Mouse (Mus musculus): ENCODE results near the gene Clasrp. TPM values are rescaled to one million over a fixed set of nuclear protein-coding genes. Genes with fewer than 3 reads are reported as not detected.

Clasrp gene
- polyA plus RNA-seq (2012; rRNA removed), result 174 and 235 TPM in 2 replicates
- polyA plus RNA-seq (2014; fragmentation: Nextera tagmentation; extraction: Ambion mirVana), result 46.5 and 57.5 TPM in 2 replicates

- no peaks in the 10 kb centered on the region for H3K27me3 ChIP-seq (ENCODE audit: control insufficient read depth, insufficient read depth, low read length)
- 0 out of 2 replicates have a peak, but pooled peaks have one; percentile 65 for TF ChIP-seq POLR2A (IDR thresholded peaks at IDR 0.05; ENCODE audit: borderline replicate concordance, extremely low read depth, insufficient read depth, insufficient read length)
- peaks cover 38% of the 10 kb centered on the region for H3K36me3 ChIP-seq (ENCODE audit: control insufficient read depth, insufficient read depth, low read length)
- H3K9ac ChIP-seq (ENCODE audit: low read depth, low read length, severe bottlenecking), result peak within 1 kb of the TSS; percentile 95
- H3K4me1 ChIP-seq (ENCODE audit: control insufficient read depth, insufficient read depth, low read length), result peaks cover 12% of the 10 kb centered on the region; the same call in 1 of the 2 replicates
- H3K4me2 ChIP-seq (replicated peaks; ENCODE audit: low read depth, low read length, severe bottlenecking), result peak within 1 kb of the TSS; percentile 73
- no peaks in the 10 kb centered on the region for H3K9me3 ChIP-seq (ENCODE audit: control insufficient read depth, low read length)
- whole genome bisulfite sequencing, result 3% methylated on average over 48 of the region's 57 CpGs
- H3K4me3 ChIP-seq (replicated peaks; ENCODE audit: low read length), result peak within 1 kb of the TSS; percentile 92
- ATAC-seq (ENCODE audit: low FRiP score, low read depth) (peak; percentile 95), DNase-seq (ENCODE audit: low spot score) (peak; percentile 94)
- H3K27ac ChIP-seq (replicated peaks; ENCODE audit: low read depth, low read length), result peak within 1 kb of the TSS; percentile 59; the same call in 1 of the 2 replicates
Observed at GRCm38 (mm10) chr7:19603849-19604605, at the start of gene Clasrp. Gene Clasrp (minus strand): TSS chr7:19604486.

GRCm38 (mm10) chr7:19652614-19653013, 48.3 kb upstream of the Clasrp start:
- no peak for DNase-seq (ENCODE audit: low spot score)
- Histone ChIP-seq H3K27ac (replicated peaks; ENCODE audit: low read depth, low read length) (no peak overlapping the region), H3K4me3 (replicated peaks; ENCODE audit: low read length) (no peak overlapping the region), H3K27me3 (ENCODE audit: control insufficient read depth, insufficient read depth, low read length) (no peaks in the 10 kb centered on the region), H3K4me1 (ENCODE audit: control insufficient read depth, insufficient read depth, low read length) (no peaks in the 10 kb centered on the region), H3K9ac (ENCODE audit: low read depth, low read length, severe bottlenecking) (no peak overlapping the region), H3K36me3 (ENCODE audit: control insufficient read depth, insufficient read depth, low read length) (peaks cover 68% of the 10 kb centered on the region), H3K4me2 (replicated peaks; ENCODE audit: low read depth, low read length, severe bottlenecking) (no peak overlapping the region), H3K9me3 (ENCODE audit: control insufficient read depth, low read length) (no peaks in the 10 kb centered on the region)
- 96% methylated on average over 2 of the region's 2 CpGs for WGBS
- no peak for ATAC-seq (ENCODE audit: low FRiP score, low read depth)
- TF ChIP-seq POLR2A (IDR thresholded peaks at IDR 0.05; ENCODE audit: borderline replicate concordance, extremely low read depth, insufficient read depth, insufficient read length), result no peak

- WGBS, result 90% methylated on average over 6 of the region's 6 CpGs
- TF ChIP-seq POLR2A (IDR thresholded peaks at IDR 0.05; ENCODE audit: borderline replicate concordance, extremely low read depth, insufficient read depth, insufficient read length), result no peak
- no peak overlapping the region for H3K9ac ChIP-seq (ENCODE audit: low read depth, low read length, severe bottlenecking)
- no peaks in the 10 kb centered on the region for H3K4me1 ChIP-seq (ENCODE audit: control insufficient read depth, insufficient read depth, low read length)
- DNase-seq (ENCODE audit: low spot score), result no peak
- peaks cover 78% of the 10 kb centered on the region for H3K36me3 ChIP-seq (ENCODE audit: control insufficient read depth, insufficient read depth, low read length)
- no peak for ATAC-seq (ENCODE audit: low FRiP score, low read depth)
- H3K4me2 ChIP-seq (replicated peaks; ENCODE audit: low read depth, low read length, severe bottlenecking), result no peak overlapping the region
- H3K4me3 ChIP-seq (replicated peaks; ENCODE audit: low read length), result no peak overlapping the region
- H3K27me3 ChIP-seq (ENCODE audit: control insufficient read depth, insufficient read depth, low read length), result no peaks in the 10 kb centered on the region
- H3K27ac ChIP-seq (replicated peaks; ENCODE audit: low read depth, low read length), result no peak overlapping the region
- H3K9me3 ChIP-seq (ENCODE audit: control insufficient read depth, low read length), result no peaks in the 10 kb centered on the region
Observed at GRCm38 (mm10) chr7:19651063-19651786, 46.9 kb upstream of the Clasrp start.

GRCm38 (mm10) chr7:19641223-19641622, 36.9 kb upstream of the Clasrp start:
- no peak overlapping the region for H3K4me2 ChIP-seq (replicated peaks; ENCODE audit: low read depth, low read length, severe bottlenecking)
- no peak overlapping the region for H3K9ac ChIP-seq (ENCODE audit: low read depth, low read length, severe bottlenecking)
- no peaks in the 10 kb centered on the region for H3K9me3 ChIP-seq (ENCODE audit: control insufficient read depth, low read length)
- no peaks in the 10 kb centered on the region for H3K4me1 ChIP-seq (ENCODE audit: control insufficient read depth, insufficient read depth, low read length)
- H3K4me3 ChIP-seq (replicated peaks; ENCODE audit: low read length), result no peak overlapping the region
- no peak overlapping the region for H3K27ac ChIP-seq (replicated peaks; ENCODE audit: low read depth, low read length)
- ATAC-seq (ENCODE audit: low FRiP score, low read depth) (no peak), DNase-seq (ENCODE audit: low spot score) (no peak)
- H3K36me3 ChIP-seq (ENCODE audit: control insufficient read depth, insufficient read depth, low read length), result peaks cover 95% of the 10 kb centered on the region
- 95% methylated on average over 4 of the region's 4 CpGs for WGBS
- TF ChIP-seq POLR2A (IDR thresholded peaks at IDR 0.05; ENCODE audit: borderline replicate concordance, extremely low read depth, insufficient read depth, insufficient read length), result no peak
- H3K27me3 ChIP-seq (ENCODE audit: control insufficient read depth, insufficient read depth, low read length), result no peaks in the 10 kb centered on the region

- no peaks in the 10 kb centered on the region for H3K4me1 ChIP-seq (ENCODE audit: control insufficient read depth, insufficient read depth, low read length)
- peaks cover 82% of the 10 kb centered on the region for H3K36me3 ChIP-seq (ENCODE audit: control insufficient read depth, insufficient read depth, low read length)
- no peak overlapping the region for H3K4me3 ChIP-seq (replicated peaks; ENCODE audit: low read length)
- no peak overlapping the region for H3K9ac ChIP-seq (ENCODE audit: low read depth, low read length, severe bottlenecking)
- 91% methylated on average over 11 of the region's 11 CpGs for WGBS
- H3K9me3 ChIP-seq (ENCODE audit: control insufficient read depth, low read length), result no peaks in the 10 kb centered on the region
- TF ChIP-seq POLR2A (IDR thresholded peaks at IDR 0.05; ENCODE audit: borderline replicate concordance, extremely low read depth, insufficient read depth, insufficient read length), result no peak
- no peaks in the 10 kb centered on the region for H3K27me3 ChIP-seq (ENCODE audit: control insufficient read depth, insufficient read depth, low read length)
- DNase-seq (ENCODE audit: low spot score) (no peak), ATAC-seq (ENCODE audit: low FRiP score, low read depth) (no peak)
- H3K4me2 ChIP-seq (replicated peaks; ENCODE audit: low read depth, low read length, severe bottlenecking), result no peak overlapping the region
- H3K27ac ChIP-seq (replicated peaks; ENCODE audit: low read depth, low read length), result no peak overlapping the region
Observed at GRCm38 (mm10) chr7:19635074-19635827, 31.0 kb upstream of the Clasrp start.
